27 mouse cellular contexts compared by ENCODE assay signal in the genomic region with DNA sequence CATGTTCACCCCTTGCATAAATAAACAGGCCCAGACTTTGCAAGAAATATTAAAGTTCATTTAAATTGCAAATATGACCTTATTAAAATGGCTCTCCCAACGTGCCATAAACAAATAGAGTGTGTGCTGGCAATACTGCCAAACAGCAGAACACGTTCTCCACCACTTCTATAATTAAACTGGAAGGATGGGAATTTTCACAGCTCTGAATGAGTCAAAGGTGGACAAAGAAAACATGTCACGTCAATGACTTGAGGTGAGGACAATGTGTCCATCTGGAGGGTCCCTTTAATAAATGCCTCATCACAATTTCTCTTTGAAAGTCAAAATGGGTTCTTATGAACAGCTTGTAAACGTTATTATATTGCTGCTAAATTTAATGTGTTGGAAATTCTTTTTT.
"Had no signal": no experiment of that assay in that cellular context is flagged by ENCODE, and none has a peak within 500 bp of the region (broad histone marks: within the 10 kb centered on the region; RNA-seq: fewer than 3 reads in every experiment).

No protein-coding gene starts in this region.

- H3K27me3 ChIP-seq: heart, embryonic 13.5 days; heart, embryonic 15.5 days; hindbrain, embryonic 13.5 days; hindbrain, embryonic 15.5 days; intestine, embryonic 15.5 days; limb, embryonic 12.5 days; liver, embryonic 13.5 days; liver, embryonic 15.5 days had no signal

- H3K27ac ChIP-seq: heart, adult 2 months; heart, embryonic 13.5 days; heart, embryonic 15.5 days; hindbrain, embryonic 13.5 days; hindbrain, embryonic 15.5 days; intestine, embryonic 15.5 days; layer of hippocampus, adult 2 months; left cerebral cortex, adult 2 months; limb, embryonic 10.5 days; limb, embryonic 12.5 days; liver, embryonic 13.5 days; liver, embryonic 15.5 days had no signal

- H3K4me1 ChIP-seq: heart, embryonic 13.5 days; heart, embryonic 15.5 days; hindbrain, embryonic 15.5 days; intestine, embryonic 15.5 days; limb, embryonic 10.5 days; limb, embryonic 12.5 days; liver, embryonic 13.5 days; liver, embryonic 15.5 days had no signal

- H3K36me3 ChIP-seq: heart, embryonic 13.5 days; heart, embryonic 15.5 days; hindbrain, embryonic 13.5 days; hindbrain, embryonic 15.5 days; intestine, embryonic 15.5 days; limb, embryonic 10.5 days; limb, embryonic 12.5 days; liver, embryonic 13.5 days; liver, embryonic 15.5 days had no signal

- H3K9ac ChIP-seq: heart, embryonic 13.5 days; heart, embryonic 15.5 days; hindbrain, embryonic 13.5 days; hindbrain, embryonic 15.5 days; intestine, embryonic 15.5 days; limb, embryonic 12.5 days; liver, embryonic 13.5 days; liver, embryonic 15.5 days; liver, postnatal 0 days had no signal

- ATAC-seq: inflammation-experienced regulatory T-cells, adult 6 months; intestine, embryonic 15.5 days; intestine, postnatal 0 days; liver, postnatal 0 days had no signal

- H3K4me3 ChIP-seq: heart, adult 2 months; heart, embryonic 13.5 days; heart, embryonic 15.5 days; hindbrain, embryonic 13.5 days; hindbrain, embryonic 15.5 days; intestine, embryonic 15.5 days; layer of hippocampus, adult 2 months; left cerebral cortex, adult 2 months; limb, embryonic 10.5 days; limb, embryonic 12.5 days; liver, embryonic 13.5 days; liver, embryonic 15.5 days had no signal

- H3K4me2 ChIP-seq: heart, embryonic 11.5 days; heart, embryonic 13.5 days; heart, embryonic 15.5 days; hindbrain, embryonic 13.5 days; hindbrain, embryonic 15.5 days; intestine, embryonic 15.5 days; limb, embryonic 12.5 days; liver, embryonic 11.5 days; liver, embryonic 13.5 days; liver, embryonic 15.5 days had no signal

- H3K9me3 ChIP-seq: heart, embryonic 13.5 days; heart, embryonic 15.5 days; hindbrain, embryonic 13.5 days; hindbrain, embryonic 15.5 days; intestine, embryonic 15.5 days; limb, embryonic 10.5 days; limb, embryonic 12.5 days; liver, embryonic 13.5 days; liver, embryonic 15.5 days had no signal

- DNase-seq: gastrocnemius, postnatal 10 days; gastrocnemius, postnatal 25 days; heart, adult 2 months; heart, postnatal 14 days; heart, postnatal 36 days; kidney, adult 18-20 months; kidney, adult 8-10 months; kidney, postnatal 25 days; kidney, postnatal 4 days; liver; liver, embryonic 13.5 days; liver, postnatal 0 days; lung, adult 2 months had no signal
